Mouse (Mus musculus) megakaryocyte progenitor cell, adult 5-6 weeks (primary cell): ENCODE data around the gene Tecpr2. TPM values are rescaled to one million over a fixed set of nuclear protein-coding genes. Genes with fewer than 3 reads are reported as not detected.

Experiments
- ATAC-seq: replicated peaks from 2 replicates; pipeline ENCODE4 v1.8.0; 2016; ENCODE audit warnings: mild to moderate bottlenecking, moderate TSS enrichment, inconsistent platforms; ENCODE audit not compliant: poor library complexity
- total RNA-seq, 2 experiments: library from RNA; stranded (forward) in 1 of 2; stranded (reverse) in 1 of 2; fragments of 157-497, 149-512 nt in 1 of 2; fragments of 200-1000 nt in 1 of 2; gene quantifications; 2 replicates each; pipeline versions ENCODE4 v1.2.3 to v1.2.4; 2015 to 2017

Tecpr2 gene
- total RNA-seq, 2 experiments from 2014 or later = 4.7 to 6.8 TPM

GRCm38 (mm10) chr12:110975838-110976468 is 86.9 kb downstream of the Tecpr2 start:
- no peak for ATAC-seq

- no peak for ATAC-seq
Observed at GRCm38 (mm10) chr12:110976589-110977344, 87.7 kb downstream of the Tecpr2 start.

GRCm38 (mm10) chr12:110977345-110977733 is 88.3 kb downstream of the Tecpr2 start:
- no peak for ATAC-seq

DNA sequence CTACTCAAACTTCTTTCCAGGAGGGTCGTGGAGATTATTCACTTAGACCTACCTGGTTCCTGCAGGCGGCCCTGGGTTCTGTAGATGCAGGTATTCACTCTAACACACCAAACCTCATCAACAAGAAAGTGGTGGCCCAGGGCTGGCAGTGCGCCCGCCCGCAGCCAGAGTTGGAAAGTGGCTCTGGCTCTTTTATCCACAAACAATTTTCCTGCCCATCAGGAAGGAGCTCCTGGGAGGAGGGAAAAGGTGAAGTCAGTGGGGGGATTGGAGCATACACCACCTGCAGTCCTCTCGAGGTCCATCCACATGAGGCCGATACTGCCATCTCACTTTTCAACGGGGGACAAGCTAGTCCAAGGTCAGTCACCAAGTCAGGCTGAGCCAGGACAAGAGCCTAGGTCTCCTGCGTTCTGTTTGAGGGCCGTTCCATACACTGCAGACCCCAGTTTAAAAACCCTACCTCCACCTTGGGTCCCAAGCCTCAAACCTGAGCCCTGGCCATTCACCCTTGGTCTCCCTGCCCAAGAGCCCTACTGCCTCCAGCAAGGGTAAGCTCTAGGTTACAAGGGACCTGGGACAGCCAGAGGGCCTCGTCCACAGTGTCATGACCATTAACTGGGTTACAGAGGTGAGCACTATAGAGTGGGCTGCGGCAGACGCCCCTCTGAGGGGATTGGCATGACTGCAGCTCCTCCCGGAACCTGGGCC is 89.0 kb downstream of the Tecpr2 start:
- ATAC-seq = no peak

GRCm38 (mm10) chr12:110978607-110979406 is 89.7 kb downstream of the Tecpr2 start, which contains the start of gene Ankrd9:
Gene Ankrd9, minus strand, starts transcription at chr12:110979040.
- ATAC-seq = peak; percentile 67

DNA sequence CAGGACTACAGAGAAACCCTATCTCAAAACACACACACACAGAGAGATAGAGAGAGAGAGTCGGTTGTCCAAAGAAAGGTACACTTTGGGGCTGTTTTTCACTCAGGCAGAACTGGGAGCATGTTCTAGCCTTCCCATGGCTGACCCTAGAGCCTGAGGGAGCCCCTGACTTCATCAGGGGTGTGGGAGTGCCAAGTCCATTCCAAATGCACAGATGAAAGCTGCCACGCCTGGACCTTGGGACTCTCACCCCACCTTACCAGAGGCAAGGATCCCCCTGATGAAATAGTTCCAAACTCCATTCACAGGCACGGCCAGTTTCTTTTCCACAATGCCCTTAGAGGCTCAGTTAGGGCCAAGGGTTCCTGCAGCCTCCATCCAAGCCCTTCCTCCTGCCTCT is 90.7 kb downstream of the Tecpr2 start:
- ATAC-seq = no peak

- no peak for ATAC-seq
Observed at GRCm38 (mm10) chr12:110981736-110982135, 92.7 kb downstream of the Tecpr2 start.

- ATAC-seq = no peak
Observed at GRCm38 (mm10) chr12:110983083-110983482, 94.0 kb downstream of the Tecpr2 start.

DNA sequence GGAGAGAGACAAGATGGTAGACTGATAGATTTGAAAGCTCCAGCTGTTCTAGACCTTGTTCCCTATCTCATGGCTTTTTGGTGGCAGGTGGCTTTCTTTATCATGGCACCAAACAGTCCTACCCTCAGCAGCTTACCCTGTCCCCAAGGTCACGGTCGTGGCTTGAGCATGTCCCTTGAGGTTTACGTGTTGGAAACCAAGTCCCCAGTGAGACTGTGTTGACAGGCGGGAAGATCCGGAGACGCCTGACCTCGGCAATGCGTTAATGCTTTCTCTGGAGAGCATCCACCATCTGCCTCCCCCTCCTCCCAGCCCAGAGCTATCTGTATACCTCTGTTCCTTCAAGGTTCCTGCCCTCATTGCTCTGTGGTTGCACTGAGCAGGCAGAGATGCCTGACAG is 94.7 kb downstream of the Tecpr2 start:
- ATAC-seq = no peak

GRCm38 (mm10) chr12:110984598-110984997 is 95.5 kb downstream of the Tecpr2 start:
- ATAC-seq = no peak

GRCm38 (mm10) chr12:110985141-110985540 is 96.1 kb downstream of the Tecpr2 start:
- ATAC-seq = peak; percentile 83

DNA sequence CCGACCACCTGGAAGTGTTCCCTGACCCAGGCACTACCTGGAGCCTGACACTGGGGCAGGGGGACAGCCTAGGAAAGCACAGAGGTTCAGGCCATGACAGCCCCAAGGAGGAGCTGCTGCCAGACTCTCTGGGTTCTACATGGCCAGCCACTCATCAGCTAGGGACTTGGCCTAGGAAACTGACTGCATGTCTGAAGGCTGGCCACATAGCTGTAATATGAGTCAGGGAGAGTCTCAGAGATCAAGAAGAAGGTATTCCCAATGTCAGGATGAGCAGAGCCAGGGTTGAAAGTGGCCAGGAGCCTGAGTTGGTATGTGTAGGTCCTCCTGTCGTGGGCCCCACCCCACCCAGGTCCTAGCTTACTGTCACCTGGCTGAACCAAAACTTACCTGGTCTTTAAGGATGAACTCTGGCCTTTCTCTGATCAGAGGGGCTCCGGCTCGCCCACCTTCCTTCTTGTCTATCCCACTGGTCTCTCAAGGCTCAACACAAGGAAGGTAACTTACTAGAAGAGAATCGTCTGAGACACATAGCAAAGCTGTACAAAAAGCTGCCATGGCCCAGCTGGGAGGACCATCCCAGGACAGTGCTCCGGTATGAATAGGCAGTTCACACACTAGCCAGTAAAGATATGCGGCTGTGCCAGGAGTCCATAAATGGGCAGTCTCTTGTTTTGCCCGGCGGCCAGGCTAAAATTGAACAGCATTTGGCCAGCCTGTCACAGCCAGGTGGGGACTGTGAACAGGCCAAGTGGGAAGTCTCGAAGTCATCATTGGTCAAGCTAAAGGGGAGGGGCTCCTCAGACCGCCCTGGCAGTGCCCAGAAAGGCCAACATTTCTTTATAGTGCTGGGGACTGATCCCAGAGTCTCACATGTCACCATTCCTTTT is 97.7 kb downstream of the Tecpr2 start:
- no peak for ATAC-seq

- ATAC-seq = no peak
Observed at GRCm38 (mm10) chr12:110989409-110989808, 100.3 kb downstream of the Tecpr2 start.

GRCm38 (mm10) chr12:110990500-110990899 is 101.4 kb downstream of the Tecpr2 start:
- no peak for ATAC-seq

DNA sequence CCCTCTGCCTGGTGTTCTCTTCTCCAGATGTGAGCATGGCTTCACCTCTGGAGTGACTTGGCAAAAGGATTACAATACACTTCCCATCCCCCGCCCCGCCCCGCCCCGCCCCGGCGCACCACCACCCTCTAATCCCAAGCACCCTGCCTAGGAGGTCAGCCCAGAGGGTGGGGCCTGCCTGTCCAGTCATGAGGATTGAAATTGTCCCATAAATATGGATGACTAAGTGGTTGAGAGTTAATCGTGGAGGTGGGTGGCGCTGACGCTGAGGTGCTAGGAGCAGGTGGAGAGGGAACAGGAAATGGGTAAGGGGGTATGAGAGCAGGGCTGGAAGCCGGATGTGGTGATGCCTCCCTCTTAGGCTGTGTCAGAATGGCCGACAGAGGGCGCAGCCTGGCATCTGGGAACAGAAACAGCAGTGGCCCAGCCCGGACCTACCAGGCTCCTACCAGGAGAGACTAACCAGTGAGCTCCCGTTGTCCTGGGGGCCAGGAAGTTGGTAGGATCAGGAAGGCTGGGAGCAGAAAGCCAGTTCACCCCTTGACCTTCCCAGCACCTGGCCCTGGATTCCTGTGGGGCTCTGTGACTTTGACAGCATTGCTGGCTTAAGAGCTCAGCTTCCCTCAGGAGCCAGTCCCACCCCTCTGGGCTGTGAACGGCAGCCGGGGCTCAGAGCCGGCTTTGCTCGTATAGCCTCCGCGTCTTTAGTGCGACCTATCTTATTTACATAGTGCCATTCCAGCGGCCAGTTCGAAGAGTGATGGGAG is 102.5 kb downstream of the Tecpr2 start:
- peak; percentile 85 for ATAC-seq

DNA sequence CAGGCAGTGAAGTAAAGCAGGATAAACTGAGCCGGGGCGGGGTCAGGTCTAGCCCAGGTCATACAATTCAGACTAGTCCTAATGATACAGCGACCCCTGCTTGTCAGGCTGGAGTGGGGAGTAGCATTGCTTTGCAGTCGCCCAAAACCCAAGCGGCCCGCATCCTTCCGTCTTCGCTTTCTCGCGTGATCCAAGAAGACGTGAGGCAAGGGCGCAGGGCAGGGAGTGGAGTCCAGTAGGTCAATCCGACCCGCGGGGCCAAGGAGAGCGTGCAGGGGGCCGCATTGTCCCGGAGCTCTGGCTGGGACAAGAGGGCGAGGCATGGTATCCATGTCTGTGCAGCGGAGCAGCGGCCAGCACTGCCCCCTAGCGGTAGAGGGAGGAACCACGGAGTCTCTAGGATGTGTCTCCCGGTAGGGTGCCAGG is 103.1 kb downstream of the Tecpr2 start:
- ATAC-seq = peak; percentile 84

GRCm38 (mm10) chr12:110992771-110993170 is 103.7 kb downstream of the Tecpr2 start:
- no peak for ATAC-seq

- ATAC-seq = no peak
Observed at GRCm38 (mm10) chr12:110993226-110993625, 104.2 kb downstream of the Tecpr2 start.

- no peak for ATAC-seq
Observed at GRCm38 (mm10) chr12:110994666-110995065, 105.6 kb downstream of the Tecpr2 start.
